Mouse (Mus musculus) layer of hippocampus, adult 2 months (tissue): ENCODE data around the gene Myo1d. TPM values are rescaled to one million over a fixed set of nuclear protein-coding genes. Genes with fewer than 3 reads are reported as not detected.

Experiments used
- DNase-seq, 2 experiments: peaks; one replicate each; pipeline ENCODE4 v3.0.0; 2022; ENCODE audit warnings: low spot score in 2 of 2
- H3K27ac ChIP-seq: fragments of 200-600 bp; 2 replicates; pipeline ENCODE4 v1.8.1; 2022
- H3K4me3 ChIP-seq: fragments of 200-600 bp; 2 replicates; pipeline ENCODE4 v1.8.1; 2022; ENCODE audit warnings: mild to moderate bottlenecking
- CTCF ChIP-seq: fragments of 200-600 bp; conservative IDR thresholded peaks from 2 replicates; pipeline ENCODE4 v1.8.1; 2022; ENCODE audit warnings: antibody characterized with exemption, mild to moderate bottlenecking, moderate library complexity
- long read RNA-seq, 2 experiments: library from polyadenylated mRNA; stranded (forward); transcript quantifications; one replicate each; pipeline ENCODE4 v2.0.0; 2021; ENCODE audit warnings: borderline mapping rate in 2 of 2
- total RNA-seq, 2 experiments: library from RNA; stranded (reverse); gene quantifications; 2 replicates each; pipeline ENCODE4 v1.2.3; 2021

The Myo1d gene
- total RNA-seq, result 1 to 10 TPM; 6.2 to 8.0 TPM
- long read RNA-seq, experiment 1, full-length matches to known transcripts, result 2 of 7 reads
- long read RNA-seq, experiment 1, partial matches to known transcripts, result 4 of 7 reads
- long read RNA-seq, experiment 1, other reads (novel, unspliced or antisense), result 1 of 7 reads
- long read RNA-seq, experiment 2, full-length matches to known transcripts, result 1 of 4 reads
- long read RNA-seq, experiment 2, partial matches to known transcripts, result 0 of 4 reads
- long read RNA-seq, experiment 2, other reads (novel, unspliced or antisense), result 3 of 4 reads

GRCm38 (mm10) chr11:80779527-80780344 lies at the start of gene Myo1d:
Gene Myo1d (minus strand): TSS chr11:80780025.
- peak; percentile 85 to 91 for DNase-seq
- Histone ChIP-seq H3K27ac (peak within 1 kb of the TSS; percentile 87), H3K4me3 (peak within 1 kb of the TSS; percentile 59)
- TF ChIP-seq CTCF, result peak; percentile 77

GRCm38 (mm10) chr11:80821794-80822193 lies 42.0 kb upstream of the Myo1d start:
- no peak for DNase-seq
- no peak overlapping the region for H3K27ac ChIP-seq
- TF ChIP-seq CTCF, result no peak
- H3K4me3 ChIP-seq, result no peak overlapping the region

- no peak overlapping the region for H3K4me3 ChIP-seq
- peak; percentile 26 to 36 for DNase-seq
- H3K27ac ChIP-seq, result no peak overlapping the region
- TF ChIP-seq CTCF, result peak; percentile 66
Observed at GRCm38 (mm10) chr11:80821296-80821695, 41.5 kb upstream of the Myo1d start.

GRCm38 (mm10) chr11:80820085-80820484 lies 40.3 kb upstream of the Myo1d start:
- no peak overlapping the region for H3K4me3 ChIP-seq
- TF ChIP-seq CTCF, result no peak

GRCm38 (mm10) chr11:80818060-80818697 lies 38.4 kb upstream of the Myo1d start:
- Histone ChIP-seq H3K4me3 (no peak overlapping the region), H3K27ac (no peak overlapping the region)
- peak; percentile 41 to 54 for DNase-seq
- peak; percentile 96 for TF ChIP-seq CTCF

More at GRCm38 (mm10) chr11:80820085-80820484, 40.3 kb upstream of the Myo1d start:
- no peak overlapping the region for H3K27ac ChIP-seq
- DNase-seq, result no peak

GRCm38 (mm10) chr11:80815354-80815753 lies 35.5 kb upstream of the Myo1d start:
- no peak for TF ChIP-seq CTCF

GRCm38 (mm10) chr11:80811156-80811555 lies 31.3 kb upstream of the Myo1d start:
- Histone ChIP-seq H3K27ac (peak overlapping the region; percentile 79; the same call in 1 of the 2 replicates), H3K4me3 (peak overlapping the region; percentile 53)
- no peak for DNase-seq
- no peak for TF ChIP-seq CTCF

More at GRCm38 (mm10) chr11:80815354-80815753, 35.5 kb upstream of the Myo1d start:
- Histone ChIP-seq H3K27ac (no peak overlapping the region), H3K4me3 (no peak overlapping the region)
- no peak for DNase-seq

- H3K4me3 ChIP-seq, result peak within 1 kb of the TSS; percentile 53
- peak; percentile 21 to 41 for DNase-seq
- no peak for TF ChIP-seq CTCF
- H3K27ac ChIP-seq, result peak within 1 kb of the TSS; percentile 79
Observed at GRCm38 (mm10) chr11:80809993-80810821, 30.4 kb upstream of the Myo1d start, which contains the start of gene Tmem98. Gene Tmem98 (plus strand): TSS chr11:80810175.

- peak overlapping the region; percentile 79 for H3K27ac ChIP-seq
- DNase-seq, result no peak
- H3K4me3 ChIP-seq, result peak overlapping the region; percentile 53
- no peak for TF ChIP-seq CTCF
Observed at GRCm38 (mm10) chr11:80809666-80809992, 29.8 kb upstream of the Myo1d start.

- TF ChIP-seq CTCF, result peak; percentile 33
Observed at GRCm38 (mm10) chr11:80808551-80809070, 28.8 kb upstream of the Myo1d start.

GRCm38 (mm10) chr11:80802706-80803105 lies 22.9 kb upstream of the Myo1d start:
- TF ChIP-seq CTCF, result no peak

More at GRCm38 (mm10) chr11:80808551-80809070, 28.8 kb upstream of the Myo1d start:
- no peak for DNase-seq
- Histone ChIP-seq H3K4me3 (no peak overlapping the region), H3K27ac (peak overlapping the region; percentile 79; the same call in 1 of the 2 replicates)

GRCm38 (mm10) chr11:80799979-80800378 lies 20.2 kb upstream of the Myo1d start:
- no peak for DNase-seq
- TF ChIP-seq CTCF, result peak; percentile 44
- Histone ChIP-seq H3K27ac (no peak overlapping the region), H3K4me3 (no peak overlapping the region)

More at GRCm38 (mm10) chr11:80802706-80803105, 22.9 kb upstream of the Myo1d start:
- Histone ChIP-seq H3K4me3 (no peak overlapping the region), H3K27ac (no peak overlapping the region)
- no peak for DNase-seq
